Mouse (Mus musculus): ENCODE data around the gene Cpeb3.

GRCm38 (mm10) chr19:37208986-37209385, 585 bp upstream of the Cpeb3 start:
- TF ChIP-seq CTCF (IDR thresholded peaks at IDR 0.05; ENCODE audit: control insufficient read depth, insufficient read depth, insufficient replicate concordance, low read depth, low read length) (no peak), POLR2A (IDR thresholded peaks at IDR 0.05; ENCODE audit: control insufficient read depth, low read depth, low read length) (no peak)
